Mouse (Mus musculus) adrenal gland, postnatal 4 days (tissue): ENCODE data around the gene 1700011M02Rik. TPM values are rescaled to one million over a fixed set of nuclear protein-coding genes. Genes with fewer than 3 reads are reported as not detected.
"Not testable (repeated sequence)": the region's sequence is repeated elsewhere in the genome, so short reads cannot be mapped to it uniquely, and the experiment has no call there.

Experiments
- DNase-seq, 2 experiments: peaks; one replicate each; pipeline ENCODE4 v3.0.0; 2021 to 2022; ENCODE audit warnings: low spot score in 2 of 2, mixed read lengths in 2 of 2
- long read RNA-seq, 2 experiments: library from polyadenylated mRNA; stranded (forward); transcript quantifications; one replicate each; pipeline ENCODE4 v2.0.0; 2021
- total RNA-seq, 2 experiments: library from RNA; stranded (reverse); gene quantifications; 2 replicates each; pipeline ENCODE4 v1.2.3; 2021

Gene 1700011M02Rik
- not detected for total RNA-seq
- long read RNA-seq, experiment 1: 0 reads
- long read RNA-seq, experiment 2: 0 reads

DNA sequence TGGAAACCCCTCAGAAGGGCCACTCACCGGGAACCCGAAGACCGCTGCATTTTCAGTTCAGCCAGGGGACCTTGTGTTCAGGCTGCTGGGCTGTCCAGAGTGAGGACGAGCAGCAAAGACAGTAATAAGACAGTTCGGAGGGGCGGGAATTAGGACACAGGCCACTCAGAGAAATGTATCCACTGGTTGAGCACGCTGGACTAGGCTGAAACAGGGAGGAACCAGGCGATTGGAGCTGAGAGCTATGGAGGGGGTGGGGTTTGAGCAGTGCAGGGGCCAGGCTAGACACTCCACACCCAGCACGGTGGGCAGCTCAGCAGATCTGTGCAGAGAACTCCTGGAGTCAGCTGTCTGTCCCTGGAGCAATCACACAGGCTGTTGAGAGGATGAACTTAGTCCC, at the start of gene 1700011M02Rik, which contains the start of gene Dmrtc1a:
Gene 1700011M02Rik, plus strand, starts transcription at position 319 of the 400 bp plus-strand sequence.
Gene Dmrtc1a, minus strand, starts transcription at position 101 of the 400 bp plus-strand sequence.
- DNase-seq: not testable (repeated sequence)

DNA sequence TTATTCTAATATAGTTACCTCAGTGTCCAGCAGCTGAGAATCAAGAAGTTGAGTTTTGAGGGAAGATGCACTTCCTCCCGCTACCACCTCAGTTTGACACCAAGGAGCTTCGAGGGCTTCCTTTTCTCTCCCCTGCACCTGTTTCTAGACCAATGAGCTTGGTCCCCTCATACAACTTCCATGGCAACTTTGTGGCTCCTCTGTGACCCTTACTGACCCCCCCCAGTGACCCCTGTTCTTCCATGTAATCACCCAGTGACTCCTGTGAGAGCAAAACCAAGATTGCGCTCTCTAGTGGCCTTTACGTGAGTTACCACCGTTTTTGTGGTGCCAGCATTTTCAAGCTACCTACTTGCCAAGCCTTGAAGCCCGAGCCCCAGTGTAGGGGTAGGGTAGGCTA, 40.8 kb upstream of the 1700011M02Rik start, which contains the start of gene 1700031F05Rik:
Gene 1700031F05Rik, minus strand, starts transcription at position 101 of the 400 bp plus-strand sequence.
- DNase-seq: no peak

DNA sequence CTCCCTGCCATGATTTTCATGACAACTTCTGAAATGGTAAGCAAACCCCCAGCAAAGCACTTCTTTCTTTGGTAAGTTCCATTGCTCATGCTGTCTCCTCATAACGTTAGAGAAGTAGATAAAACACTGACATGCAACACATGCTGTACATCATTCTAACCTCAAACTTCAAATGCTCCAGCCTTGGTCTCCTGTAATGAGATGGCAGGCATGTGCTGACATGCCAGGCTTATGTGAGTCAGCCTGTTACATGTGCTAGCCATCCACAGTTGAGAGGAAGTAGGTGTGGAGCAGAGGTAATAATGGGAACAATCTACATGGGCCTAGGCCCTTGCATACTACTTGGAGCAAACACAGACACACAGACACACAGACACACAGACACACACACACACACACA, 6.1 kb downstream of the 1700011M02Rik start:
- not testable (repeated sequence) for DNase-seq

- DNase-seq: not testable (repeated sequence)
Measured at GRCm38 (mm10) chrX:102926707-102927106, 18.0 kb downstream of the 1700011M02Rik start.

DNA sequence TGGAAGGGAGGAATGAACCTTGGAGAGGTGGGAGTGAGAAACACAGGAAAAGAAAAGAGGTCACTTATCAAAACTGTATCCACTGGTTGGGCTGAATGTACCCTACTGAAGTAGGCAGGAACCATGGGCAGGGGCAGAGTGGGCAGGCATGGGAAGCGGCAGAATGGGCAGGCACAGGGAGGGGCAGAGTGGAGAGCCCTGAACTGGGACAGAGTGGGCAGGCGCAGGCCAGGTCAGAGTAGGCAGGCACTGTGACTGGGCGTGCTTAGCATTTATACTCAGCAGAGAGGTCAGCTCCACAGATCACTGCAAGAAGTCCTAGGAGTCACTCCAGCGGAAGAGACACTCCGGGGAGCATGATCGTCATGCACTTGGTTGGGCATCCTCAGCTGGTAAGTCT, 19.4 kb downstream of the 1700011M02Rik start, which contains the start of gene 1700018G05Rik:
Gene 1700018G05Rik, plus strand, starts transcription at position 301 of the 400 bp plus-strand sequence.
- not testable (repeated sequence) for DNase-seq

DNA sequence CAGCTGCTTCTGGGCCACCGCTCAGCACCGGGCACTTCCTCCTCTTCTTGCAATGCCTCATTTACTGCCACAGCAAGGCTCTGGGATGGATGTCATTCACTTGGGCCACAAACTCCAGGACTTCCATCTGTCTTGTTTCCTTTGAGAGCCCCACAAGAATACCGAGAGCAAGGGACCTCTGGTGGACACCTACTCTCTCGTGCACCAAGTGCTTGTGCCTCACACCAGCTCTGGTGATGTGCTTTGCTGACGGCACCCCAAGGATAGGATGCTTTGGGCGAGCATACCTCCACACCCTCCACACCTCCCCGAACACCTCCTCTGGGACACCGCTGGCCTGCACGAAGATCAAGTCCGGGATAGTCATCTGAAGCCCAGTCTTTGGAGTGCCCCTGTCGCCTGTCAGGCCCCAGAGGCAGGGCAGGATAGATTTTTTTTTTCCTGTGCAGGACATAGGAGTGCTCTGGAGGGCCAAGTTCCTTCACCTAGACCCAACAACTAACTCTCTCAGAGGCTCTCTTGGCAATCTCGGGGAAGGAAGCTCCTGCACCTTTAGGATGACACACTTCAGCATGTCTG, 24.4 kb downstream of the 1700011M02Rik start:
- DNase-seq: no peak

GRCm38 (mm10) chrX:102933571-102934394, 25.1 kb downstream of the 1700011M02Rik start:
- no peak for DNase-seq

DNA sequence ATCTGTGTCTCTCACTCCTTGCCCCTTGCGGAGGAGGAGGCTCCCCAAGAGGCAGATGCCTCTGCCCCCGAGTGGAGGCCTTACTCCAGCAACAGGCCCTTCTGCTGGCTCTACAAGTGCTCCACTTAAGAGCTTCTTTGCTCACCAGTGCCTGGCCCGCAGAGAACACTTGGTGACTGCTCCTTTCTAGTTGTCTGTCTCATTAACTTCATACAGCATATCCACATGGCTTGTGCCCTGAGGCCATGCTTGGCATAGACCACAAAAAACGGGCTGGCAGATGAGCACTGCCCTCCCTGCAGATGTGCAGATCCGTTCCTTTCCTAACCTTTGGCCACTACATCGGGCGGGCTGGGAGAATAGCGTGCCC, 25.7 kb downstream of the 1700011M02Rik start:
- no peak for DNase-seq

- DNase-seq: no peak
Measured at GRCm38 (mm10) chrX:102936743-102937142, 28.0 kb downstream of the 1700011M02Rik start.

- DNase-seq: not testable (repeated sequence)
Measured at GRCm38 (mm10) chrX:102950136-102950535, 41.4 kb downstream of the 1700011M02Rik start.

GRCm38 (mm10) chrX:102958917-102959316, 50.2 kb downstream of the 1700011M02Rik start:
- DNase-seq: no peak

Other genes starting within 250 kb of the 1700011M02Rik start
- gene Gm3880, start 221.9 kb upstream of the 1700011M02Rik start, total RNA-seq: not detected
- not detected for gene Gm9112, start 201.3 kb upstream of the 1700011M02Rik start, total RNA-seq
- not detected for gene Dmrtc1b, start 201.0 kb upstream of the 1700011M02Rik start, total RNA-seq
- not detected for gene Dmrtc1c1, start 105.9 kb upstream of the 1700011M02Rik start, total RNA-seq
- gene Dmrtc1c2, start 54.3 kb upstream of the 1700011M02Rik start, total RNA-seq: not detected
- not detected for gene 1700031F05Rik, start 40.9 kb upstream of the 1700011M02Rik start, total RNA-seq
- gene Dmrtc1a, start 218 bp upstream of the 1700011M02Rik start, total RNA-seq: under 1 TPM; 0.64 to 0.79 TPM
- not detected for gene 1700018G05Rik, start 19.5 kb downstream of the 1700011M02Rik start, total RNA-seq